Mouse (Mus musculus): ENCODE results near the gene Ubl3. TPM values are rescaled to one million over a fixed set of nuclear protein-coding genes. Genes with fewer than 3 reads are reported as not detected.
A peak's percentile ranks its signal among the peaks of the same experiment; 100 is the strongest.

Gene Ubl3
- polyA plus RNA-seq, 1 experiment from 2014 or later, result 66.9 TPM

- 84% methylated on average over 13 of the region's 13 CpGs for WGBS
These were observed 63.5 kb downstream of the Ubl3 start for GRCm38 (mm10) chr5:148488891-148489723.

GRCm38 (mm10) chr5:148486202-148486601 lies 66.4 kb downstream of the Ubl3 start:
- Histone ChIP-seq H3K4me2 (no peak overlapping the region), H3K9me3 (ENCODE audit: control insufficient read depth, low read length) (no peaks in the 10 kb centered on the region)

More at GRCm38 (mm10) chr5:148488891-148489723, 63.5 kb downstream of the Ubl3 start:
- Histone ChIP-seq H3K9ac (ENCODE audit: low read length) (no peak overlapping the region), H3K27ac (ENCODE audit: low read depth, low read length) (no peak overlapping the region), H3K4me3 (ENCODE audit: low read depth, low read length) (no peak overlapping the region), H3K36me3 (ENCODE audit: control insufficient read depth, insufficient read depth, low read length) (no peaks in the 10 kb centered on the region), H3K27me3 (ENCODE audit: control insufficient read depth, insufficient read depth, low read length) (no peaks in the 10 kb centered on the region), H3K4me2 (no peak overlapping the region), H3K9me3 (ENCODE audit: control insufficient read depth, low read length) (no peaks in the 10 kb centered on the region), H3K4me1 (ENCODE audit: control insufficient read depth, insufficient read depth, low read length) (no peaks in the 10 kb centered on the region)
- no peak for DNase-seq (ENCODE audit: low spot score, missing footprints)
- no peak for ATAC-seq (ENCODE audit: low FRiP score)

GRCm38 (mm10) chr5:148481745-148482144 lies 70.8 kb downstream of the Ubl3 start:
- H3K36me3 ChIP-seq (ENCODE audit: control insufficient read depth, insufficient read depth, low read length), result no peaks in the 10 kb centered on the region
- no peaks in the 10 kb centered on the region for H3K4me1 ChIP-seq (ENCODE audit: control insufficient read depth, insufficient read depth, low read length)
- no peaks in the 10 kb centered on the region for H3K9me3 ChIP-seq (ENCODE audit: control insufficient read depth, low read length)
- no peak for ATAC-seq (ENCODE audit: low FRiP score)
- 87% methylated on average over 3 of the region's 3 CpGs for WGBS
- no peak overlapping the region for H3K4me3 ChIP-seq (ENCODE audit: low read depth, low read length)
- H3K27ac ChIP-seq (ENCODE audit: low read depth, low read length), result no peak overlapping the region
- no peak overlapping the region for H3K9ac ChIP-seq (ENCODE audit: low read length)
- no peak for DNase-seq (ENCODE audit: low spot score, missing footprints)
- no peak overlapping the region for H3K4me2 ChIP-seq
- no peaks in the 10 kb centered on the region for H3K27me3 ChIP-seq (ENCODE audit: control insufficient read depth, insufficient read depth, low read length)

More at GRCm38 (mm10) chr5:148486202-148486601, 66.4 kb downstream of the Ubl3 start:
- Histone ChIP-seq H3K27me3 (ENCODE audit: control insufficient read depth, insufficient read depth, low read length) (no peaks in the 10 kb centered on the region), H3K4me3 (ENCODE audit: low read depth, low read length) (no peak overlapping the region), H3K27ac (ENCODE audit: low read depth, low read length) (no peak overlapping the region), H3K36me3 (ENCODE audit: control insufficient read depth, insufficient read depth, low read length) (no peaks in the 10 kb centered on the region), H3K9ac (ENCODE audit: low read length) (no peak overlapping the region), H3K4me1 (ENCODE audit: control insufficient read depth, insufficient read depth, low read length) (no peaks in the 10 kb centered on the region)
- ATAC-seq (ENCODE audit: low FRiP score), result no peak
- peak; percentile 6 for DNase-seq (ENCODE audit: low spot score, missing footprints)
- WGBS, result 90% methylated on average over 11 of the region's 11 CpGs

- H3K9me3 ChIP-seq (ENCODE audit: control insufficient read depth, low read length), result no peaks in the 10 kb centered on the region
- no peak for ATAC-seq (ENCODE audit: low FRiP score)
These were observed 78.2 kb downstream of the Ubl3 start for GRCm38 (mm10) chr5:148474346-148474745.

GRCm38 (mm10) chr5:148468626-148469441 lies 83.8 kb downstream of the Ubl3 start:
- 72% methylated on average over 14 of the region's 14 CpGs for WGBS
- ATAC-seq (ENCODE audit: low FRiP score) (no peak), DNase-seq (ENCODE audit: low spot score, missing footprints) (peak; percentile 68)
- no peaks in the 10 kb centered on the region for H3K9me3 ChIP-seq (ENCODE audit: control insufficient read depth, low read length)
- H3K27me3 ChIP-seq (ENCODE audit: control insufficient read depth, insufficient read depth, low read length), result no peaks in the 10 kb centered on the region
- no peak overlapping the region for H3K9ac ChIP-seq (ENCODE audit: low read length)
- peaks cover 8% of the 10 kb centered on the region for H3K4me1 ChIP-seq (ENCODE audit: control insufficient read depth, insufficient read depth, low read length)
- no peak overlapping the region for H3K4me2 ChIP-seq
- H3K27ac ChIP-seq (ENCODE audit: low read depth, low read length), result no peak overlapping the region
- no peaks in the 10 kb centered on the region for H3K36me3 ChIP-seq (ENCODE audit: control insufficient read depth, insufficient read depth, low read length)
- H3K4me3 ChIP-seq (ENCODE audit: low read depth, low read length), result no peak overlapping the region

More at GRCm38 (mm10) chr5:148474346-148474745, 78.2 kb downstream of the Ubl3 start:
- no peaks in the 10 kb centered on the region for H3K4me1 ChIP-seq (ENCODE audit: control insufficient read depth, insufficient read depth, low read length)
- H3K9ac ChIP-seq (ENCODE audit: low read length), result no peak overlapping the region
- peak; percentile 60 for DNase-seq (ENCODE audit: low spot score, missing footprints)
- 81% methylated on average over 7 of the region's 7 CpGs for WGBS
- no peak overlapping the region for H3K4me3 ChIP-seq (ENCODE audit: low read depth, low read length)
- H3K27me3 ChIP-seq (ENCODE audit: control insufficient read depth, insufficient read depth, low read length), result no peaks in the 10 kb centered on the region
- H3K36me3 ChIP-seq (ENCODE audit: control insufficient read depth, insufficient read depth, low read length), result no peaks in the 10 kb centered on the region
- no peak overlapping the region for H3K27ac ChIP-seq (ENCODE audit: low read depth, low read length)
- no peak overlapping the region for H3K4me2 ChIP-seq

- Histone ChIP-seq H3K36me3 (ENCODE audit: control insufficient read depth, insufficient read depth, low read length) (no peaks in the 10 kb centered on the region), H3K4me1 (ENCODE audit: control insufficient read depth, insufficient read depth, low read length) (peaks cover 8% of the 10 kb centered on the region), H3K4me3 (ENCODE audit: low read depth, low read length) (no peak overlapping the region), H3K9me3 (ENCODE audit: control insufficient read depth, low read length) (no peaks in the 10 kb centered on the region), H3K27me3 (ENCODE audit: control insufficient read depth, insufficient read depth, low read length) (no peaks in the 10 kb centered on the region), H3K27ac (ENCODE audit: low read depth, low read length) (no peak overlapping the region), H3K4me2 (no peak overlapping the region), H3K9ac (ENCODE audit: low read length) (no peak overlapping the region)
- no peak for DNase-seq (ENCODE audit: low spot score, missing footprints)
- ATAC-seq (ENCODE audit: low FRiP score), result no peak
- 23% methylated on average over 8 of the region's 8 CpGs for WGBS
These were observed 85.5 kb downstream of the Ubl3 start for GRCm38 (mm10) chr5:148466933-148467607.

- WGBS, result 88% methylated on average over 5 of the region's 5 CpGs
- Histone ChIP-seq H3K4me3 (ENCODE audit: low read depth, low read length) (no peak overlapping the region), H3K36me3 (ENCODE audit: control insufficient read depth, insufficient read depth, low read length) (no peaks in the 10 kb centered on the region), H3K4me1 (ENCODE audit: control insufficient read depth, insufficient read depth, low read length) (peaks cover 8% of the 10 kb centered on the region), H3K9ac (ENCODE audit: low read length) (no peak overlapping the region), H3K27ac (ENCODE audit: low read depth, low read length) (no peak overlapping the region), H3K4me2 (no peak overlapping the region), H3K27me3 (ENCODE audit: control insufficient read depth, insufficient read depth, low read length) (no peaks in the 10 kb centered on the region), H3K9me3 (ENCODE audit: control insufficient read depth, low read length) (no peaks in the 10 kb centered on the region)
- ATAC-seq (ENCODE audit: low FRiP score) (no peak), DNase-seq (ENCODE audit: low spot score, missing footprints) (no peak)
These were observed 86.5 kb downstream of the Ubl3 start for GRCm38 (mm10) chr5:148466116-148466515.

GRCm38 (mm10) chr5:148465091-148465490 lies 87.5 kb downstream of the Ubl3 start:
- peak; percentile 51 for DNase-seq (ENCODE audit: low spot score, missing footprints)
- H3K4me1 ChIP-seq (ENCODE audit: control insufficient read depth, insufficient read depth, low read length), result peaks cover 8% of the 10 kb centered on the region
- peaks cover 2% of the 10 kb centered on the region; the same call in 1 of the 2 replicates for H3K9me3 ChIP-seq (ENCODE audit: control insufficient read depth, low read length)
- no peak for ATAC-seq (ENCODE audit: low FRiP score)
- no peak overlapping the region for H3K4me2 ChIP-seq
- no peak overlapping the region for H3K27ac ChIP-seq (ENCODE audit: low read depth, low read length)
- H3K36me3 ChIP-seq (ENCODE audit: control insufficient read depth, insufficient read depth, low read length), result no peaks in the 10 kb centered on the region
- WGBS, result 95% methylated on average over 9 of the region's 9 CpGs
- H3K9ac ChIP-seq (ENCODE audit: low read length), result no peak overlapping the region
- no peak overlapping the region for H3K4me3 ChIP-seq (ENCODE audit: low read depth, low read length)
- no peaks in the 10 kb centered on the region for H3K27me3 ChIP-seq (ENCODE audit: control insufficient read depth, insufficient read depth, low read length)

All from midbrain, embryonic 11.5 days (tissue).